Mouse (Mus musculus) G1E (cell line): ENCODE measurements around the gene Slc4a4. TPM values are rescaled to one million over a fixed set of nuclear protein-coding genes. Genes with fewer than 3 reads are reported as not detected.

Source experiments
- ATAC-seq: 2 replicates; pipeline ENCODE4 v1.8.0; 2016; ENCODE audit warnings: mild to moderate bottlenecking; ENCODE audit not compliant: insufficient number of reproducible peaks, poor library complexity, low FRiP score, severe bottlenecking; ENCODE audit errors: extremely low read depth
- DNase-seq: peaks from one replicate; pipeline ENCODE4 v3.0.0; 2012; ENCODE audit warnings: low spot score
- H3K27me3 ChIP-seq: 2 replicates; pipeline ENCODE4 v1.6.1; 2012; ENCODE audit warnings: mild to moderate bottlenecking, low read length, inconsistent platforms; ENCODE audit not compliant: insufficient read depth
- H3K36me3 ChIP-seq: replicated peaks from 2 replicates; pipeline ENCODE3; 2012; ENCODE audit warnings: mild to moderate bottlenecking, inconsistent platforms
- H3K4me1 ChIP-seq: 2 replicates; pipeline ENCODE4 v1.6.1; 2012; ENCODE audit warnings: low read depth, low read length, inconsistent platforms, mixed read lengths; ENCODE audit not compliant: insufficient read depth
- H3K4me3 ChIP-seq: 2 replicates; pipeline ENCODE4 v1.5.1; 2012; ENCODE audit warnings: low read depth, mild to moderate bottlenecking, inconsistent platforms, low read length, moderate library complexity, mixed read lengths
- H3K9me3 ChIP-seq: replicated peaks from 2 replicates; pipeline ENCODE4 v1.6.1; 2012; ENCODE audit warnings: inconsistent platforms
- CTCF ChIP-seq: IDR thresholded peaks from 2 replicates; pipeline ENCODE4 v1.5.1; 2012; ENCODE audit warnings: low read depth, low read length, inconsistent platforms, mixed read lengths
- GATA1 ChIP-seq: IDR thresholded peaks from 2 replicates; pipeline ENCODE4 v1.6.1; 2012; ENCODE audit warnings: borderline replicate concordance, low read length, inconsistent platforms, mixed read lengths
- GATA2 ChIP-seq: IDR thresholded peaks from 2 replicates; pipeline ENCODE4 v1.6.1; 2012; ENCODE audit warnings: low read depth, low read length, inconsistent platforms, borderline replicate concordance
- POLR2AphosphoS5 ChIP-seq: IDR thresholded peaks from 2 replicates; pipeline ENCODE4 v1.6.1; 2012; ENCODE audit warnings: low read depth, low read length, inconsistent platforms; ENCODE audit not compliant: insufficient replicate concordance
- TAL1 ChIP-seq: conservative IDR thresholded peaks from 2 replicates; pipeline ENCODE4 v1.6.1; 2012; ENCODE audit warnings: low read depth, low read length, inconsistent platforms, mixed read lengths
- polyA plus RNA-seq: library from polyadenylated mRNA; stranded (reverse); fragments of >175 nt; gene quantifications from 2 replicates; pipeline ENCODE4 v1.2.3, GENCODE M21; 2012
- total RNA-seq, 2 experiments: library from RNA; stranded (forward) in 1 of 2; stranded (reverse) in 1 of 2; fragments of 200-1000 nt in 1 of 2; fragments of >200 nt in 1 of 2; fragmentation: Nextera tagmentation in 1 of 2; gene quantifications; 2 replicates each; pipeline ENCODE4 v1.2.3; 2014 to 2017

The Slc4a4 gene
- total and polyA plus RNA-seq, 3 experiments, result 0.11 TPM; not detected in 2

GRCm38 (mm10) chr5:88904841-88905240, 18.2 kb downstream of the Slc4a4 start:
- Histone ChIP-seq H3K4me3 (no peak overlapping the region), H3K9me3 (peaks cover 16% of the 10 kb centered on the region), H3K36me3 (no peaks in the 10 kb centered on the region), H3K27me3 (no peaks in the 10 kb centered on the region), H3K4me1 (no peaks in the 10 kb centered on the region)
- no peak for DNase-seq
- ATAC-seq, result no peak
- no peak for TF ChIP-seq GATA2
- no peak for TF ChIP-seq CTCF
- TF ChIP-seq GATA1, result no peak
- TF ChIP-seq POLR2AphosphoS5, result no peak
- no peak for TF ChIP-seq TAL1

GRCm38 (mm10) chr5:88907615-88908014, 21.0 kb downstream of the Slc4a4 start:
- TF ChIP-seq POLR2AphosphoS5, result no peak
- TF ChIP-seq TAL1, result no peak
- TF ChIP-seq GATA2, result no peak
- TF ChIP-seq CTCF, result no peak
- TF ChIP-seq GATA1, result no peak
- Histone ChIP-seq H3K4me1 (no peaks in the 10 kb centered on the region), H3K9me3 (peaks cover 23% of the 10 kb centered on the region), H3K27me3 (no peaks in the 10 kb centered on the region), H3K36me3 (no peaks in the 10 kb centered on the region), H3K4me3 (no peak overlapping the region)
- no peak for DNase-seq
- ATAC-seq, result no peak

- Histone ChIP-seq H3K36me3 (no peaks in the 10 kb centered on the region), H3K4me1 (no peaks in the 10 kb centered on the region), H3K4me3 (no peak overlapping the region), H3K27me3 (no peaks in the 10 kb centered on the region), H3K9me3 (peaks cover 36% of the 10 kb centered on the region)
- no peak for ATAC-seq
- no peak for DNase-seq
- TF ChIP-seq POLR2AphosphoS5, result no peak
- no peak for TF ChIP-seq TAL1
- TF ChIP-seq GATA1, result no peak
- TF ChIP-seq GATA2, result no peak
- no peak for TF ChIP-seq CTCF
Measured at GRCm38 (mm10) chr5:88912629-88913028, 26.0 kb downstream of the Slc4a4 start.

DNA sequence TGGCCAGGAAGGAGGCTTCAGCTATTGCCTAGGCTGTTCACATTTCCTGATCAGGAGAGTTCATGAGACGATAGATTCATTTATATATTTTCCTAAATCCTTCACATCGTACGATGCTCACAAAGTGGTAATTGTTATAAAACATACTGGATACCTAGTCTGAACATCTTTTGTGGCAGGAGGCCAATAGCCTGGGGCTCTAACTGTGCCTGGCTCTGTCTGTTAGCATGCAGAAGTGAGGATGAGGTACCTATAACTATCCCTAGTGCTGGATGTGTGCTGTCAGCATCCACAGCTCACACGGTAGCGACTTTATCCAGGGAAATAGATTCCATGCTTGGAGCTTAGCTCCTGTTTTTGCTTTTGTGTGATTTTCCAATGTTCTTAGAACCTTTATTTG, 28.5 kb downstream of the Slc4a4 start:
- Histone ChIP-seq H3K4me3 (no peak overlapping the region), H3K4me1 (no peaks in the 10 kb centered on the region), H3K27me3 (no peaks in the 10 kb centered on the region), H3K36me3 (no peaks in the 10 kb centered on the region), H3K9me3 (peaks cover 33% of the 10 kb centered on the region)
- TF ChIP-seq POLR2AphosphoS5 (no peak), TAL1 (no peak), GATA1 (no peak), GATA2 (no peak)
- no peak for DNase-seq
- ATAC-seq, result no peak

GRCm38 (mm10) chr5:88916501-88916971, 29.9 kb downstream of the Slc4a4 start:
- Histone ChIP-seq H3K4me1 (no peaks in the 10 kb centered on the region), H3K36me3 (no peaks in the 10 kb centered on the region), H3K4me3 (no peak overlapping the region), H3K27me3 (no peaks in the 10 kb centered on the region), H3K9me3 (peaks cover 32% of the 10 kb centered on the region)
- ATAC-seq (no peak), DNase-seq (no peak)
- no peak for TF ChIP-seq POLR2AphosphoS5
- no peak for TF ChIP-seq TAL1
- no peak for TF ChIP-seq CTCF
- TF ChIP-seq GATA1, result no peak
- no peak for TF ChIP-seq GATA2

DNA sequence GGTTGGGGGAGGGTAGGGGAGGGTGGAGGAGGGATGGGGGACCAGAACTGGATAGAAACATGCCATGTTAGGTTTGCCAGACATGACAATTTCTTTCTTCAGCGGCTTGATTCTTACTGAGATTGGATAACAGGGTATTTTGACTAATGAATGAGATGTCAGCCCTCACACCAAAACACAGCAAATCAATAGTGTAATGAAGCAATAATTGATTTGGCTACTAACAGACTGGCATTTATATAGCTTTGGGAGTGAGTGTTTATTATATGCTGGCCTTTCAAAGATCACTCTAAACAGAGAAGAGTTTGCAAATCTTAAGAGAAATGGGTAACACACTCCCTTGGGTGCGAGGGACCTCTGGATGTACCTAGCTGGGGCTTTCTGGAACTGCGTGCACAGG, 30.6 kb downstream of the Slc4a4 start:
- no peak for TF ChIP-seq GATA2
- Histone ChIP-seq H3K36me3 (no peaks in the 10 kb centered on the region), H3K4me1 (no peaks in the 10 kb centered on the region), H3K4me3 (no peak overlapping the region), H3K27me3 (no peaks in the 10 kb centered on the region), H3K9me3 (peaks cover 29% of the 10 kb centered on the region)
- ATAC-seq (no peak), DNase-seq (no peak)

DNA sequence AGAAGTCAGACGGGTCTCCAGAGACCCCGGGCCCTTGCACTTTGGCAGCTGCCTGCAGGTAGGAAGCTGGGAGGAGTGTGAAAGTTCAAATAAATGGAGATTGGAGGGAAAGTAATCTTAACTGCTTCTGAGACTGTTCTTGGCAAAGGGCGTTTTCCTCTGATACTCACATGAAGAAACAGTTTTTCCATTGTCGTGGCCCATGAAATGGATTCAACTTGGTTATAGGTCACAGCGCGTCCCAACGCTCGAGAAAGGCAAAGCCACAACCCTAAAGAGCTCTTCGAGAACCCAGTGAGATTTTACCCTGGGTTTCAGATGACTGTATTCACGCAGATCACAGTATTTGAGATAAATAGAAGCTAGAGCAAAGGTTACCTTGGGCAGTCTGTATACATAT, 31.0 kb downstream of the Slc4a4 start:
- ATAC-seq (no peak), DNase-seq (no peak)
- Histone ChIP-seq H3K27me3 (no peaks in the 10 kb centered on the region), H3K4me3 (no peak overlapping the region), H3K9me3 (peaks cover 27% of the 10 kb centered on the region), H3K36me3 (no peaks in the 10 kb centered on the region), H3K4me1 (no peaks in the 10 kb centered on the region)
- no peak for TF ChIP-seq CTCF
- no peak for TF ChIP-seq POLR2AphosphoS5
- TF ChIP-seq GATA1, result no peak
- TF ChIP-seq GATA2, result no peak
- TF ChIP-seq TAL1, result no peak
